Mouse (Mus musculus) right cerebral cortex, postnatal 10 days (tissue): ENCODE data around the gene Vac14.

ENCODE experiments used
- DNase-seq, 2 experiments: peaks; one replicate each; pipeline ENCODE4 v3.0.0; 2021; ENCODE audit warnings: low spot score in 2 of 2

The Vac14 gene

GRCm38 (mm10) chr8:110716075-110716474 lies 97.7 kb downstream of the Vac14 start:
- peak; percentile 82 to 92 for DNase-seq

GRCm38 (mm10) chr8:110717131-110717530 lies 98.7 kb downstream of the Vac14 start:
- no peak for DNase-seq

- DNase-seq, result peak in 1 of 2 experiments; percentile 58
Measured at GRCm38 (mm10) chr8:110718209-110718968, 100.0 kb downstream of the Vac14 start.

GRCm38 (mm10) chr8:110718969-110719670 lies 100.7 kb downstream of the Vac14 start:
- DNase-seq, result peak; percentile 84

- DNase-seq, result no peak
Measured at GRCm38 (mm10) chr8:110719898-110720653, 101.7 kb downstream of the Vac14 start.

DNA sequence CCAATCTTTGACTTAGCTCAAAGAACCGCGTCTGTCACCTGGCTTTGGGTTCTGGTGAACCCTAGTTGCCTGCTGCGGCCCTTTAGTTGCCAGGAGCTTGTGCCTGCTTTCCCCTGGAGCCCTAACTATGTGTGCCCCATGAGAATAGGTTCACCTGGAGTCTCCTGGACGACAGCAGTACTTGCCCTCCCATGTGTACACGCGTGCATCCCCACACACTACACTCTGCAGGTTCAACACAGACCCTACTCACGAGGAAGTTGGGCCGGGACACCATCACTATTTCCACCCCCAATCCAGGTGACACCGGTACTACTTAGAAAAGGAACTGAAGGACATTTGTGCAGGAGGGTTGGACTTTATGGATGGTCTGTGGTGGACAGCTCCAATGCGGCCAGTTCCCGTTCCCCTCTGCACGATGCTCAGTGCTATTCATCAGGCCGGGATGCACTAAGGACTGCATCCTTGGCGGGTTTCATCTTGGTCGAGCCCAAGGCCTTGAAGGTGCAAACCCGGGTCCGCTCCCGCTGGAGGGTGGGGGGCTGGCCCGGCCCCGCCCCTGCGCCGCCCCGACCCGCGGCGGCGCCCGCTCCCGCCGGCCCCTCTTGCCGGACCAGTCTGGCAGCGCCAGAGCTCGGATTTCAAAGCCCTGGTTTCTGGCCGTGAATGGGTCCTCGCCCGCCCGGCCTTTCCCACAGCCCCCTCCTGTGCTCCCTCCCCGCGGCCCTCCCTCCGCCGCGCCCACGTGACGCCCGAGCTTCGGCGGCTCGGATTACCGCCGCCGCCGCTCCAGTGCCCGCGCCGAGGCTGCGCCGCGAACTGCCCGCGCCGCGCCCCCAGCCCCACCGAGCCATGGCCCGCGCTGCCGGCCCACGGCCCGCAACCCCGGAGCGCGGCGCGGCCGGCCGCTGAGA lies 102.6 kb downstream of the Vac14 start, which contains the start of gene Mtss1l:
Mtss1l (plus strand) TSS at position 792 of the 914 bp plus-strand sequence.
- peak; percentile 91 to 92 for DNase-seq

GRCm38 (mm10) chr8:110721606-110722413 lies 103.4 kb downstream of the Vac14 start:
- DNase-seq, result peak in 1 of 2 experiments; percentile 72

- no peak for DNase-seq
Measured at GRCm38 (mm10) chr8:110722414-110723011, 104.1 kb downstream of the Vac14 start.

- DNase-seq, result no peak
Measured at GRCm38 (mm10) chr8:110724493-110724892, 106.1 kb downstream of the Vac14 start.

GRCm38 (mm10) chr8:110725084-110725838 lies 106.9 kb downstream of the Vac14 start:
- DNase-seq, result peak; percentile 77 to 86

- peak; percentile 79 to 86 for DNase-seq
Measured at GRCm38 (mm10) chr8:110726893-110727292, 108.5 kb downstream of the Vac14 start.

DNA sequence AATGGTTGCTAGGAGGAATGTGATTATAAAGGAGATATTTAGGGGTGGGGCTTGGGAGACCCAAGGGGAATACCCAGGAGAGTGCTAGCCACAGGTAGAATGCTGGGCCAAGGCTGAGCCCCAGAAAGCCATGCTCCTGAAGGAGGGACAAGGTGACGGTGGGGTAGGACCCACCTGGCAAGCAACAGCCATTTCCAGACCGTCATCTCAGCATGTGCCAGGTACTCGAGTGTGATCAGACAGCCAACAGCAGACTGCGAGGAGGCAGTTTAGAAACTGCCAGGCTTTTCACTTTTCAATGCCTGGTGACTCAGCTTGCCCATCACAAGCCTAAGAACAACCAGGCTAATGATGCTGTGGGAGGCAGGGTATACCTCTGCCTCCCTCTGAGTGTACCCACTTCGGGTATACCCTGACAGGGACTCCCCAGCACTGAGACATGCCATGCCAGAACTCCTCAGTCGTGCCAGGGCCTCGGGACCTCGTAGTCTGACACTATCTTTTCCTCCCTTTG lies 113.0 kb downstream of the Vac14 start:
- DNase-seq, result no peak

DNA sequence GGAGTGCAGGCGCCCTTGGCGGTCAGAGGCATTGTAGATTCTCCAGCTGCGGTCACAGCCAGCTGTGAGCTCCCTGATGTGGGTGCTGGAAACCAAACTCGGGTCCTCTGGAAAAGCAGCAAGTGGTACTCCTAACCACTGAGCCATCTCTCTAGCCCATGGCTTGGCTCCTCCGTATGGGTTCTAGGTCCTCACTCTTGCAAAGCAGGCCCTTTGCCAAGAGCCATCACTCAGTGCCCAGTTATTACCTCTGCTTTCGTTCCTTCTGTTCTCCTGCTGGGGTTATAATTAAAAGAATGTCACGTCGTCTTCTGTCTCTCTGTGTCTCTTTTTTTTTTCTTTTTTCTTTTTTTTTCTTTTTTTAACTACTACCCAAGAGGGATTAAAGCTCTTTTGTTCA lies 114.7 kb downstream of the Vac14 start:
- DNase-seq, result peak in 1 of 2 experiments; percentile 42

DNA sequence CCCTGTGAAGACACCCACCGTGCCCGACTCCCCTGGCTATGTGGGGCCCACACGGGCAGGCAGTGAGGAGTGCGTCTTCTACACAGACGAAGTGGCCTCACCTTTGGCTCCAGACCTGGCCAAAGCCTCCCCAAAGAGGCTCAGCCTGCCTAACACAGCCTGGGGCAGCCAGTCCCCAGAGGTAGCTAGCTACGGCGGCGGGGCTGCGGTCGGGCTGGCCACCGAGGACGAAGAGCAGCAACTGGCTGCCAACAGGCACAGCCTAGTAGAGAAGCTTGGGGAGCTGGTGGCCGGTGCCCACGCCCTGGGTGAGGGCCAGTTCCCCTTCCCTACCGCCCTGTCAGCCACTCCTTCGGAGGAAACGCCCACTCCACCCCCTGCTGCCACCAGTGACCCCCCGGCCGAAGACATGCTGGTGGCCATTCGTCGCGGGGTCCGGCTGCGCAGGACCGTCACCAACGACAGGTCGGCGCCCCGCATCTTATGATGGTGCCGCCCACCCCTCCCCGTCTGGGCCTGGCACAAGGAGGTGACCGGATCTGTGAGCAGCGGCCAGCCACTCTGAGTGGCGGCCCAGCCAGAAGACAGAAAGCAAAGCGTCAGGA lies 120.3 kb downstream of the Vac14 start:
- peak; percentile 40 to 52 for DNase-seq

- DNase-seq, result peak in 1 of 2 experiments; percentile 59
Measured at GRCm38 (mm10) chr8:110740629-110741175, 122.3 kb downstream of the Vac14 start.

DNA sequence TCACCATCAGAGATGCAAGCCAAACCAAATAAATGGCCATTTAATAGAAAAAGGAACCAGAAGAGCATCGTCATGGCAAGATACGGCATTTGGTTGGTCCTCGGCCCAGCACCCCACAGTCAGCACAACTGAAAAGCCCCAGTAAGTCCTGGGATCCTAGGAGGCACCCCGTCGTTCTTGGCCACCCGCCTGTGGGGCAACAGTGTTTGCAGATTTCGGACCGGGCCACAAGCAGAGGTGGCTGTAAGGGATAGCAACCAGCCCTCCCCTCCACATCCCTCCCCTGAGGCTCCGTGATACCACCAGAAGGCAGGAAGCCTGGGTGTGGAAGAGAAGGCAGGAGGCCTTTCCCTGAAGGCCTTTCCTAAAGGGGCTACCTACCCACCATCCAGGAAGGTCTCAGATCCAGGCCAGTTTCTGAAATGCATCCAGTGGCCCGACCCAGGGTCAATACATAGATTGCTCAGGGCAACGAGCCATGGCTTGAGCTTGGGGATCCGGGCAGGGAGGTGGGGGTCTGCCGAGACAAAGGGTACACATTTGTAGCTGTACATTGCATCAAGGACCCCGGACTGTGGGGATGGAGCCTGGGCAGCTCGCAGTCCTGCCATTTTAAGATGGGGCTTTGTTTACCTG lies 123.5 kb downstream of the Vac14 start:
- peak; percentile 44 to 47 for DNase-seq

DNA sequence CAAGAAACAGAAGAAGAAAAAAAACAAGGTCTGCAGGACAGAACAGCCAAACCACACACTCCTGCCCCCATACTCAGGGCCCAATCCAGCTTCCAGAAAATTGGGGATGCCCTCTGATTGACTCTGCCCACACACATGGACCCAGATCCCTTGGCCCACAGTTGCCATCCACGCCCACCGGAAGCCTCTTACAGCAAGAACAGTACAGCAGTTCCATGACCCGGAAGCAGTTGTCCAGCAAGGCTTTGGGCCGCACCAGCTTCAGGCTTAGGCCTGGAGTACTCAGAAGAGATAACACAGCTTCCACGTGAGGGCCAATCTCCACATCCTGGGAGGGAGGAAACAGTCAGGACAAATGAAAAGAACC lies 124.0 kb downstream of the Vac14 start:
- no peak for DNase-seq

DNA sequence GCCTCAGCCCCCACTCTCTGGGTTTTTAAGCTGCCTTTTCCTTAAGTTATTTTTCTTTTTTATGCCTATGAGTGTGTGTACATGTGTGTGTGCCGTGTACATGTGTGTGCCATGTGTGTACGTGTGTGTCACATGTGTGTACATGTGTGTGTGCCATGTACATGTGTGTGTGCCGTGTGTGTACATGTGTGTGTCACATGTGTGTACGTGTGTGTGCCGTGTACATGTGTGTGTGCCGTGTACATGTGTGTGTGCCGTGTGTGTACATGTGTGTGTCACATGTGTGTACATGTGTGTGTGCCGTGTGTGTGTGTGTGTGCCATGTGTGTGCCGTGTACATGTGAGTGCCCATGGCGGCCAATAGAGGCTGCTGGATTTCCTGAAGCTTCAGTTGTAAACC lies 126.8 kb downstream of the Vac14 start:
- DNase-seq, result no peak
